Mouse (Mus musculus) midbrain, embryonic 15.5 days (tissue): ENCODE data around the gene Agmat. TPM values are rescaled to one million over a fixed set of nuclear protein-coding genes. Genes with fewer than 3 reads are reported as not detected.

Experiments
- ATAC-seq: fragments of 200-750 bp; cut with Nextera tagmentation; replicated peaks from 2 replicates; pipeline ENCODE4 v1.8.0; 2017; ENCODE audit warnings: moderate TSS enrichment
- H3K27ac ChIP-seq: fragments of 300-500 bp; sonication (generic); 2 replicates; pipeline ENCODE4 v1.5.1; 2015; ENCODE audit warnings: mild to moderate bottlenecking, inconsistent platforms
- H3K27me3 ChIP-seq: fragments of 300-500 bp; sonication (generic); replicated peaks from 2 replicates; pipeline ENCODE4 v1.6.1; 2015; ENCODE audit warnings: inconsistent platforms
- H3K36me3 ChIP-seq: fragments of 300-500 bp; sonication (generic); replicated peaks from 2 replicates; pipeline ENCODE4 v1.6.1; 2015; ENCODE audit warnings: inconsistent platforms
- H3K4me1 ChIP-seq: fragments of 300-500 bp; sonication (generic); 2 replicates; pipeline ENCODE4 v1.6.1; 2015; ENCODE audit warnings: inconsistent platforms
- H3K4me2 ChIP-seq: fragments of 300-500 bp; sonication (generic); 2 replicates; pipeline ENCODE4 v1.6.1; 2015; ENCODE audit warnings: inconsistent platforms, mild to moderate bottlenecking, moderate library complexity
- H3K4me3 ChIP-seq: fragments of 300-500 bp; sonication (generic); 2 replicates; pipeline ENCODE4 v1.5.1; 2015; ENCODE audit warnings: mild to moderate bottlenecking, inconsistent platforms
- H3K9ac ChIP-seq: fragments of 300-500 bp; sonication (generic); 2 replicates; pipeline ENCODE4 v1.6.1; 2015; ENCODE audit warnings: mild to moderate bottlenecking, inconsistent platforms
- H3K9me3 ChIP-seq: fragments of 300-500 bp; sonication (generic); 2 replicates; pipeline ENCODE4 v1.6.1; 2016; ENCODE audit warnings: inconsistent platforms
- WGBS: fragments of 180-500 bp; shearing (Covaris S2); methylation state at CpG from one replicate; pipeline ENCODE4 v1.1.7; 2015; ENCODE audit warnings: mixed read lengths; 5-methylcytosine and 5-hydroxymethylcytosine counted together
- polyA plus RNA-seq: library from polyadenylated mRNA; unstranded; fragments of >200 nt; fragmentation: Nextera tagmentation; extraction: Ambion mirVana; gene quantifications from 2 replicates; pipeline ENCODE4 v1.2.1, GENCODE M21; 2015

Gene Agmat
- polyA plus RNA-seq, 1 experiment from 2014 or later = not detected

GRCm38 (mm10) chr4:141722731-141723672 lies 23.5 kb upstream of the Agmat start, which contains the start of gene Ddi2:
Ddi2 (minus strand) TSS chr4:141723419.
- H3K4me2 ChIP-seq = peak within 1 kb of the TSS; percentile 72
- H3K4me1 ChIP-seq = peaks cover 25% of the 10 kb centered on the region
- peak within 1 kb of the TSS; percentile 90 for H3K9ac ChIP-seq
- H3K27me3 ChIP-seq = no peaks in the 10 kb centered on the region
- peak; percentile 94 for ATAC-seq
- peak within 1 kb of the TSS; percentile 80 for H3K4me3 ChIP-seq
- H3K27ac ChIP-seq = peak within 1 kb of the TSS; percentile 91
- 0 out of 2 replicates have a peak, but pooled peaks cover 5% of the 10 kb centered on the region for H3K36me3 ChIP-seq
- under 1% methylated on average over 81 of the region's 105 CpGs for WGBS
- H3K9me3 ChIP-seq = no peaks in the 10 kb centered on the region

- ATAC-seq = peak; percentile 75
- Histone ChIP-seq H3K9ac (peak overlapping the region; percentile 90), H3K27me3 (no peaks in the 10 kb centered on the region), H3K4me2 (peak overlapping the region; percentile 72), H3K4me1 (peaks cover 25% of the 10 kb centered on the region), H3K4me3 (peak overlapping the region; percentile 80), H3K36me3 (0 out of 2 replicates have a peak, but pooled peaks cover 5% of the 10 kb centered on the region), H3K27ac (peak overlapping the region; percentile 91), H3K9me3 (no peaks in the 10 kb centered on the region)
- WGBS = 9% methylated on average over 13 of the region's 13 CpGs
Measured at GRCm38 (mm10) chr4:141723673-141724068, 22.8 kb upstream of the Agmat start.

- H3K27ac ChIP-seq = no peak overlapping the region
- 0 out of 2 replicates have a peak, but pooled peaks cover 4% of the 10 kb centered on the region for H3K36me3 ChIP-seq
- peaks cover 25% of the 10 kb centered on the region for H3K4me1 ChIP-seq
- no peak overlapping the region for H3K4me2 ChIP-seq
- WGBS = 71% methylated on average over 11 of the region's 11 CpGs
- H3K27me3 ChIP-seq = no peaks in the 10 kb centered on the region
- H3K4me3 ChIP-seq = no peak overlapping the region
- no peak overlapping the region for H3K9ac ChIP-seq
- H3K9me3 ChIP-seq = no peaks in the 10 kb centered on the region
- ATAC-seq = no peak
Measured at GRCm38 (mm10) chr4:141724594-141724993, 21.9 kb upstream of the Agmat start.

GRCm38 (mm10) chr4:141725277-141725676 lies 21.2 kb upstream of the Agmat start:
- WGBS = 81% methylated on average over 5 of the region's 5 CpGs
- Histone ChIP-seq H3K9me3 (no peaks in the 10 kb centered on the region), H3K27me3 (no peaks in the 10 kb centered on the region), H3K9ac (no peak overlapping the region), H3K27ac (no peak overlapping the region), H3K4me2 (no peak overlapping the region), H3K36me3 (no peaks in the 10 kb centered on the region), H3K4me1 (peaks cover 25% of the 10 kb centered on the region), H3K4me3 (no peak overlapping the region)
- no peak for ATAC-seq

- Histone ChIP-seq H3K27ac (no peak overlapping the region), H3K4me1 (peaks cover 23% of the 10 kb centered on the region), H3K4me2 (no peak overlapping the region), H3K9ac (no peak overlapping the region), H3K27me3 (no peaks in the 10 kb centered on the region), H3K9me3 (no peaks in the 10 kb centered on the region), H3K4me3 (no peak overlapping the region), H3K36me3 (no peaks in the 10 kb centered on the region)
- WGBS = 56% methylated on average over 3 of the region's 3 CpGs
- ATAC-seq = no peak
Measured at GRCm38 (mm10) chr4:141725738-141726137, 20.7 kb upstream of the Agmat start.

- no peaks in the 10 kb centered on the region for H3K27me3 ChIP-seq
- no peak overlapping the region for H3K27ac ChIP-seq
- peaks cover 2% of the 10 kb centered on the region; the same call in 1 of the 2 replicates for H3K4me1 ChIP-seq
- no peak for ATAC-seq
- 80% methylated on average over 3 of the region's 3 CpGs for WGBS
- no peaks in the 10 kb centered on the region for H3K36me3 ChIP-seq
- H3K4me3 ChIP-seq = no peak overlapping the region
- no peak overlapping the region for H3K9ac ChIP-seq
- H3K4me2 ChIP-seq = no peak overlapping the region
- no peaks in the 10 kb centered on the region for H3K9me3 ChIP-seq
Measured at GRCm38 (mm10) chr4:141729266-141729665, 17.2 kb upstream of the Agmat start.

GRCm38 (mm10) chr4:141730401-141730800 lies 16.1 kb upstream of the Agmat start:
- no peaks in the 10 kb centered on the region for H3K36me3 ChIP-seq
- 86% methylated on average over 13 of the region's 13 CpGs for whole genome bisulfite sequencing
- H3K4me3 ChIP-seq = no peak overlapping the region
- H3K27me3 ChIP-seq = no peaks in the 10 kb centered on the region
- H3K4me1 ChIP-seq = peaks cover 10% of the 10 kb centered on the region
- no peaks in the 10 kb centered on the region for H3K9me3 ChIP-seq
- no peak overlapping the region for H3K4me2 ChIP-seq
- ATAC-seq = no peak
- H3K9ac ChIP-seq = no peak overlapping the region
- no peak overlapping the region for H3K27ac ChIP-seq

- Histone ChIP-seq H3K4me1 (peaks cover 11% of the 10 kb centered on the region), H3K27ac (no peak overlapping the region), H3K4me2 (no peak overlapping the region), H3K36me3 (no peaks in the 10 kb centered on the region), H3K4me3 (no peak overlapping the region), H3K27me3 (no peaks in the 10 kb centered on the region), H3K9me3 (no peaks in the 10 kb centered on the region), H3K9ac (no peak overlapping the region)
- WGBS = 78% methylated on average over 5 of the region's 5 CpGs
- ATAC-seq = no peak
Measured at GRCm38 (mm10) chr4:141731766-141732165, 14.7 kb upstream of the Agmat start.

- peak overlapping the region; percentile 35 for H3K9ac ChIP-seq
- H3K4me1 ChIP-seq = peaks cover 11% of the 10 kb centered on the region
- H3K27me3 ChIP-seq = no peaks in the 10 kb centered on the region
- peak; percentile 99 for ATAC-seq
- H3K27ac ChIP-seq = peak overlapping the region; percentile 46
- 5% methylated on average over 24 of the region's 24 CpGs for WGBS
- H3K36me3 ChIP-seq = no peaks in the 10 kb centered on the region
- no peaks in the 10 kb centered on the region for H3K9me3 ChIP-seq
- H3K4me2 ChIP-seq = peak overlapping the region; percentile 66
- peak overlapping the region; percentile 43 for H3K4me3 ChIP-seq
Measured at GRCm38 (mm10) chr4:141734446-141735205, 11.8 kb upstream of the Agmat start.

- H3K27me3 ChIP-seq = no peaks in the 10 kb centered on the region
- H3K4me3 ChIP-seq = peak overlapping the region; percentile 43
- no peaks in the 10 kb centered on the region for H3K9me3 ChIP-seq
- H3K27ac ChIP-seq = peak overlapping the region; percentile 46
- peak overlapping the region; percentile 66 for H3K4me2 ChIP-seq
- no peak for ATAC-seq
- H3K4me1 ChIP-seq = peaks cover 11% of the 10 kb centered on the region
- H3K9ac ChIP-seq = peak overlapping the region; percentile 35
- 24% methylated on average over 9 of the region's 9 CpGs for WGBS
- no peaks in the 10 kb centered on the region for H3K36me3 ChIP-seq
Measured at GRCm38 (mm10) chr4:141735206-141735560, 11.3 kb upstream of the Agmat start.

- Histone ChIP-seq H3K9ac (no peak overlapping the region), H3K27me3 (no peaks in the 10 kb centered on the region), H3K4me1 (peaks cover 11% of the 10 kb centered on the region), H3K4me3 (no peak overlapping the region), H3K4me2 (no peak overlapping the region), H3K36me3 (no peaks in the 10 kb centered on the region), H3K9me3 (no peaks in the 10 kb centered on the region), H3K27ac (no peak overlapping the region)
- WGBS = 77% methylated on average over 4 of the region's 4 CpGs
- no peak for ATAC-seq
Measured at GRCm38 (mm10) chr4:141736856-141737255, 9.6 kb upstream of the Agmat start.

GRCm38 (mm10) chr4:141738015-141738414 lies 8.5 kb upstream of the Agmat start:
- H3K9ac ChIP-seq = no peak overlapping the region
- no peak for ATAC-seq
- no peaks in the 10 kb centered on the region for H3K27me3 ChIP-seq
- no peak overlapping the region for H3K27ac ChIP-seq
- no peak overlapping the region for H3K4me3 ChIP-seq
- 78% methylated on average over 8 of the region's 8 CpGs for WGBS
- no peak overlapping the region for H3K4me2 ChIP-seq
- H3K36me3 ChIP-seq = no peaks in the 10 kb centered on the region
- peaks cover 11% of the 10 kb centered on the region for H3K4me1 ChIP-seq
- H3K9me3 ChIP-seq = no peaks in the 10 kb centered on the region
